Mouse (Mus musculus) midbrain, embryonic 11.5 days (tissue): ENCODE data around the gene Nfil3. TPM values are rescaled to one million over a fixed set of nuclear protein-coding genes. Genes with fewer than 3 reads are reported as not detected.

Experiments used
- ATAC-seq: fragments of 200-750 bp; cut with Nextera tagmentation; 2 replicates; pipeline ENCODE4 v1.8.0; 2017; ENCODE audit warnings: moderate TSS enrichment, moderate library complexity; ENCODE audit not compliant: low FRiP score
- DNase-seq: peaks from one replicate; pipeline ENCODE4 v3.0.0; 2015; ENCODE audit warnings: low spot score; ENCODE audit errors: missing footprints
- H3K27ac ChIP-seq: fragments of 300-500 bp; sonication (generic); 2 replicates; pipeline ENCODE4 v1.5.1; 2014; ENCODE audit warnings: low read depth, low read length
- H3K27me3 ChIP-seq: fragments of 300-500 bp; sonication (generic); 2 replicates; pipeline ENCODE4 v1.6.1; 2014; ENCODE audit warnings: mild to moderate bottlenecking, low read length, moderate library complexity, mixed read lengths; ENCODE audit not compliant: control insufficient read depth, insufficient read depth
- H3K36me3 ChIP-seq: fragments of 300-500 bp; sonication (generic); 2 replicates; pipeline ENCODE4 v1.6.1; 2014; ENCODE audit warnings: mild to moderate bottlenecking, low read length, moderate library complexity, mixed read lengths; ENCODE audit not compliant: control insufficient read depth, insufficient read depth
- H3K4me1 ChIP-seq: fragments of 300-500 bp; sonication (generic); 2 replicates; pipeline ENCODE4 v1.6.1; 2014; ENCODE audit warnings: low read length; ENCODE audit not compliant: control insufficient read depth, insufficient read depth
- H3K4me2 ChIP-seq: fragments of 300-500 bp; sonication (generic); 2 replicates; pipeline ENCODE4 v1.6.1; 2014; ENCODE audit warnings: mild to moderate bottlenecking, moderate library complexity
- H3K4me3 ChIP-seq: fragments of 300-500 bp; sonication (generic); 2 replicates; pipeline ENCODE4 v1.5.1; 2014; ENCODE audit warnings: low read depth, low read length
- H3K9ac ChIP-seq: fragments of 300-500 bp; sonication (generic); 2 replicates; pipeline ENCODE4 v1.6.1; 2014; ENCODE audit warnings: low read length
- H3K9me3 ChIP-seq: fragments of 300-500 bp; sonication (generic); 2 replicates; pipeline ENCODE4 v1.6.1; 2016; ENCODE audit warnings: low read length; ENCODE audit not compliant: control insufficient read depth
- WGBS: fragments of 180-500 bp; shearing (Covaris S2); extraction: QIAGEN DNeasy Blood & Tissue Kit; methylation state at CpG from one replicate; pipeline ENCODE4 v1.1.7; 2014; 5-methylcytosine and 5-hydroxymethylcytosine counted together
- polyA plus RNA-seq: library from polyadenylated mRNA; unstranded; fragments of >200 nt; fragmentation: Nextera tagmentation; extraction: Ambion mirVana; gene quantifications from 2 replicates; pipeline ENCODE4 v1.2.1, GENCODE M21; 2014

The Nfil3 gene
- polyA plus RNA-seq, 1 experiment from 2014 or later: 19.3 TPM

DNA sequence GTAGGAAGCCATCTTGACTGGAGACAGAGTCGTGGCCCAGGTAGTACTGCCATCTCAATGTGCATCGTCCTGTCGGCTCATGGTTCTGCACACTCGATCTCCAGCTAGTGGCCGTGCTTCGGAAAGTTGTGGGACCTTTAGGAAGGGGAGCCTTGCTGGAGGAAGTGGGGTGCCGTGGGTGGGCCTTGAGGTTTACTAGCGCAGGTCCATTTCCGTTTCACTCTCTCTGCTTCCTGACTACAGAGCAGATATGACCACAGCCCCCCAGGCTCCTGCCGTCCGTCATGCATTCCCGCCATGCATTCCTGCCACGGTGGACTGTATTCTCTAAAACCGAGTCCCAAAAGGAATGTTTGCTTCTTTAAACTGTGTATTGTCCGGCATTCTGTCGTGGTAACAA, 8.1 kb upstream of the Nfil3 start:
- Histone ChIP-seq H3K36me3 (no peaks in the 10 kb centered on the region), H3K4me1 (no peaks in the 10 kb centered on the region), H3K27me3 (no peaks in the 10 kb centered on the region), H3K4me2 (no peak overlapping the region), H3K4me3 (no peak overlapping the region), H3K27ac (no peak overlapping the region), H3K9me3 (no peaks in the 10 kb centered on the region; the same call in 1 of the 2 replicates), H3K9ac (no peak overlapping the region)
- DNase-seq (no peak), ATAC-seq (no peak)
- 86% methylated on average over 16 of the region's 16 CpGs for WGBS

DNA sequence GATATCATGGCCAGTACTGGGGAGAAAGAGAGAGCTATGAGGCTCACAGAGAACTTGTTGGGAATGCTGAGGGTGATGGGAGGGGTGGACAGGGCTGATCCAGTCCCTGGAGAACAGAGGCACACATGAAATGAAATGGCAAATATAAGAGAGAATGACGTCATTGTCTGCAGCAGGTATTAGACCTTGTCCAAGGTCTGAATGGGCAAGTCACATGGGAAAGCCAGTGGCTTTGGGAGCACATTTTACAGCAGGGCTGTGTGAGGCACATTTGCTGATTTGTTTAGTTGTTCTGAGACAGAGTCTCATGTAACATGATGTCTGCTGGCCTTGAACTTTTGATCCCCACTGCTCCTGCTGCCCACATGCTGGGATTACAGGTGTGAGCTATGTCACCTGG, 7.0 kb upstream of the Nfil3 start:
- no peak overlapping the region for H3K27ac ChIP-seq
- no peaks in the 10 kb centered on the region for H3K27me3 ChIP-seq
- no peaks in the 10 kb centered on the region for H3K36me3 ChIP-seq
- H3K4me3 ChIP-seq: no peak overlapping the region
- no peak overlapping the region for H3K4me2 ChIP-seq
- DNase-seq (no peak), ATAC-seq (no peak)
- H3K4me1 ChIP-seq: no peaks in the 10 kb centered on the region
- H3K9ac ChIP-seq: no peak overlapping the region
- 78% methylated on average over 1 of the region's 1 CpGs for WGBS
- no peaks in the 10 kb centered on the region for H3K9me3 ChIP-seq

DNA sequence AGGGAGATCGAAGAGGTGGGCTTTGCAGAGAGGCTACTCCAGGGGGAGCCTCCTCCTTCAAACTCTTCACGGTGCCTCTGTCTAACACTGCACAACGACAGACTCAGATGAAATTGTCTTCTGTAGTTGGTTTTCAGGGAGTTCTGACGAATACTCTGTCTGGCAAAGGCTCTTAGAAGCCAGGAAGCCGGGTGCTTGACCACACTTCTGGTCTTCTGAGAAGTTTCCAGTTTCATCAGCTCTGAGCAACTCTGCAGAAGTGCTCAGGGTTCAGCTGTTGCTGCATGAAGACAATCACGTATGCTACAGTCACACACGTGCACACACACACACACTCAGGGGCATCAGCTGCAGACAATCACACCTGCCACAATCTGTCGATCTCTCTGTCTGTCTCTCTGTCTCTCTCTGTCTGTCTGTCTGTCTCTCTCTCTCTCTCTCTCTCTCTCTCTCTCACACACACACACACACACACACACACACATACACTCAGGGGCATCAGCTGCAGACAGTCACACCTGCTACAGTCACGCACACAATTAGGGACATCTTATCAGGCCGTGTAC, 5.4 kb upstream of the Nfil3 start:
- ATAC-seq: no peak
- Histone ChIP-seq H3K4me3 (no peak overlapping the region), H3K27me3 (peaks cover 8% of the 10 kb centered on the region), H3K36me3 (no peaks in the 10 kb centered on the region), H3K27ac (no peak overlapping the region), H3K4me1 (0 out of 2 replicates have a peak, but pooled peaks cover 2% of the 10 kb centered on the region), H3K4me2 (no peak overlapping the region), H3K9ac (no peak overlapping the region), H3K9me3 (no peaks in the 10 kb centered on the region)
- no peak for DNase-seq
- WGBS: 79% methylated on average over 10 of the region's 10 CpGs

DNA sequence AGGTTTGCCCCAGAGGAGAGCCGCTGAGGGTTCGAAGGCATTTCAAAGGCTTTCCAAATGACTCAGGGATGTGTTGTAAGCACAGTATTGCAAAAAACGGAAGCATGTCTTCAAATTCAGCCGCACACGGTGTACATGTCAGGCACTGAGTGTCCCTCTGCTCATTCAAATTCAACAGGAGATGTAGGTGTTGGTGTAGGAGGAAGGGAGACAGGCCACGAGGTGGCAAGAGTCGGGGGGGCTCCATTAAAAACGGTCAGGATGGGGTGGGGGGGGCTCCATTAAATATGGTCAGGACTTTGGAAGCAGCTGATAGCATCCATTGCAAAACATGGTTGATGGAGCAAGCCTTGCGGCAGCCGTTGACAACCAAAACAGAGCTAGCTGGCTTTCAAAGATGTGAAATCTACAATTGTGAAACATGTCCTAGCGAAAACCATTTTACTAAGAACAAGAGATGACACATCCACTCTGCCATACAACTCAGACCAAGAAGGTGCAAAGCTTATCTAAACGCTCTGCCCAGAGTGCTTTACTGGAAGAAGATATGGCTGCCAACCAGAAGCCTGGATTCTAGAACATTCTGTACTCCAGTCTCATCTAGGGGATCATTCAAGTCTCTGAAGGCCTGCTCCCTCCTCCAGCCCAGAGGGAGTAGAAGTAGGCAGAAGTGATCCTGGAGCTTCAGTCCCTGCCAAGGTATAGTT, 4.8 kb upstream of the Nfil3 start:
- no peak for DNase-seq
- H3K4me3 ChIP-seq: no peak overlapping the region
- H3K27me3 ChIP-seq: peaks cover 9% of the 10 kb centered on the region
- no peak overlapping the region for H3K27ac ChIP-seq
- no peak for ATAC-seq
- H3K9ac ChIP-seq: no peak overlapping the region
- 0 out of 2 replicates have a peak, but pooled peaks cover 2% of the 10 kb centered on the region for H3K4me1 ChIP-seq
- WGBS: 87% methylated on average over 12 of the region's 12 CpGs
- no peak overlapping the region for H3K4me2 ChIP-seq
- H3K9me3 ChIP-seq: no peaks in the 10 kb centered on the region
- no peaks in the 10 kb centered on the region for H3K36me3 ChIP-seq

DNA sequence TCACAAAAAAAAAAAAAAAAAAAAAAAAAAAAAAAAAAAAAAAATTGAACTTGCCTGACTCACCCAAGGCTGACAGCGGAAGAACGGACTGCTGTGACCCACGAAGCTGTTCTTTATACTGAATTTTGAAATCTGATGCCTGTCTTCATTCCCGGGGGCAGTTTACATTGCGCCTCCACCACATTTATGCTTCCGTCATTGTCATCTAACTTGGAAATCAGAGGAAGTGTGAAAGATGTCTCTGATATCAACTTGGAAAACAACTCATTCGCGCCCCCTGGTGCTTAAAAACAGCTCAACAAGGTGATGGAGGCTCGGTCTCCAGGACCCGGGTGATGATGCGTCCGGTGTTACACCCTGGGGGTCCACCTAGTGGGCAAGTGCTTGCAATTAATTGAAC, 1.8 kb upstream of the Nfil3 start:
- Histone ChIP-seq H3K9ac (no peak overlapping the region), H3K4me3 (no peak overlapping the region), H3K36me3 (no peaks in the 10 kb centered on the region), H3K27me3 (peaks cover 10% of the 10 kb centered on the region), H3K27ac (no peak overlapping the region), H3K4me1 (peaks cover 15% of the 10 kb centered on the region), H3K4me2 (peak overlapping the region; percentile 31; the same call in 1 of the 2 replicates), H3K9me3 (no peaks in the 10 kb centered on the region)
- DNase-seq (peak; percentile 99), ATAC-seq (no peak)
- 1% methylated on average over 12 of the region's 12 CpGs for WGBS

DNA sequence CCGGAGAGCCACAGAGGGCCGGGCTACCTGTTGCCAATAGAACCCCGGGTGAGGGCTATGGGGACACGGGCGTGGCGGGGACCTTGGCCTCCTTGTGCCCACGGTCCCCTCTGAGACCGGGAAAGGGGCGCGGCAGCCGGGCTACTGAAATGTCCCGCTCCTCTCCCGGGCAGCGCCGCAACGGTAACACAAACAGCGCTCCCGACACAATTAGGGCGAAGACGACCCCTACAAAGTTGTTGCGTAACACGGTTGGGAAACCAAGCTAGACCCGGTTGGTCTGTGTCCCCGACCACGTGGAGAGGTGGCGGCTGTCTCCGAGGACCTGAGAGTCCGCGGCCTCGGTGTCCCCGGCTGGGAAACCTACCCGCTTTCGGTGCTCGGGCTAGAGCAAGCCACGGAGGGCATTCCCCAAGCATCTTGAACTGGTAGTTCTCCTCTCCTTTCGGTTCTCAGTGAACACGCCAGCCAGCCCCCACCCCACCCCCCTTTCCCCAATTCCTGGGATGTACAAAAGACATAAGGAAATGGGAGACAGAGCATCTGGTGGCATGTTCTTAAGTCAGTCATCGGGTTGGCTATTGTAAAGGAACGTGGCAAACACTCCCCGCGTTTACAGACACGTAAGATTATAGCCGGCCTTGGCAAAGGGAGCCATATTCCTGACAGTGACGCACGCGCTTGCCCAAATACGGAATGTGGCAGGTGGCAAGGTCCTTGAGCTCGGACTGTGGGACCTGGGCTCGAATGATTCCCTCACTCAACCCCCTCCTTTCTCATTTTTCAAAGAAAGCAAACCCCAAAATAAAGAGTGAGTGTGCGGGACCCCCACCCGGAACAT, 788 bp upstream of the Nfil3 start:
- 1% methylated on average over 51 of the region's 51 CpGs for WGBS
- H3K9ac ChIP-seq: peak overlapping the region; percentile 87
- H3K27me3 ChIP-seq: peaks cover 17% of the 10 kb centered on the region
- ATAC-seq: peak; percentile 34
- no peaks in the 10 kb centered on the region for H3K9me3 ChIP-seq
- H3K36me3 ChIP-seq: no peaks in the 10 kb centered on the region
- peak overlapping the region; percentile 91 for H3K4me3 ChIP-seq
- H3K4me2 ChIP-seq: peak overlapping the region; percentile 99
- H3K4me1 ChIP-seq: peaks cover 18% of the 10 kb centered on the region
- DNase-seq: peak; percentile 97
- no peak overlapping the region for H3K27ac ChIP-seq

DNA sequence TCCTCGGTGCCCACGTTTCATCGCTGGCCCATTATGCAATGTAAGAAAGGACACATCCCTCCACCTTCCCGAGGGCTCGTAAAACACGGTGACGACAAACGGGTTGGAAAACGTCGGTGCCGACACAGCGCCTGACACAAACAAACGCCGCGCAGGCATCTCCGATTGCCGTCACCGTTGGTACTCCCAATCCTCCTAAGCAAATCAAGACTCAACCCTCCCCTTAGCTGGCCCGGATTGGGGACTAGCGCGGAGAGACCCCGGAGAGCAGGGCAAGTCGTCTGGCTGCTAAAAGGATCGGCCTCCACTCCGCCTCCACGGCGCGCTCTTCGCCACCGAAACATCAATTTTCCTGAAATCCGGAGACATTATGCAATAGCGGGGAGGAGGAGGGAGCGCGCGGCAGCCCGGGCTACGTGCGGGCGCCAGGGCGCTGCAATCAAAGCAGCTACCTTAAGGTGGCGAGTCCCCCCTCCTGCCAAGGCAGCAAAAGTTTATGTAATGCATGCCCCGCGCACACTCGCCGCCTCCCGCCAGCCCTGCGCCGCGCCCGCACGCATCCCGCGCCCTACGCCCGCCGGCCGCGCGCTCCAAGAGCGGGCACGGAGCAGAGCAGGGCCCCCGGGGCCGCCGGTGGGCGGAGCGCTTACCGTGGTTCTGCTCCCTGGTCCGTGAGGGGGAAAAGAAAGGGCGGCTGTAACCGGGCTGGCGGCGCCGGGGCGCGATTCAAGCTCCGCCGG, 492 bp downstream of the Nfil3 start:
- under 1% methylated on average over 76 of the region's 77 CpGs for WGBS
- peaks cover 19% of the 10 kb centered on the region for H3K4me1 ChIP-seq
- peak; percentile 74 for ATAC-seq

DNA sequence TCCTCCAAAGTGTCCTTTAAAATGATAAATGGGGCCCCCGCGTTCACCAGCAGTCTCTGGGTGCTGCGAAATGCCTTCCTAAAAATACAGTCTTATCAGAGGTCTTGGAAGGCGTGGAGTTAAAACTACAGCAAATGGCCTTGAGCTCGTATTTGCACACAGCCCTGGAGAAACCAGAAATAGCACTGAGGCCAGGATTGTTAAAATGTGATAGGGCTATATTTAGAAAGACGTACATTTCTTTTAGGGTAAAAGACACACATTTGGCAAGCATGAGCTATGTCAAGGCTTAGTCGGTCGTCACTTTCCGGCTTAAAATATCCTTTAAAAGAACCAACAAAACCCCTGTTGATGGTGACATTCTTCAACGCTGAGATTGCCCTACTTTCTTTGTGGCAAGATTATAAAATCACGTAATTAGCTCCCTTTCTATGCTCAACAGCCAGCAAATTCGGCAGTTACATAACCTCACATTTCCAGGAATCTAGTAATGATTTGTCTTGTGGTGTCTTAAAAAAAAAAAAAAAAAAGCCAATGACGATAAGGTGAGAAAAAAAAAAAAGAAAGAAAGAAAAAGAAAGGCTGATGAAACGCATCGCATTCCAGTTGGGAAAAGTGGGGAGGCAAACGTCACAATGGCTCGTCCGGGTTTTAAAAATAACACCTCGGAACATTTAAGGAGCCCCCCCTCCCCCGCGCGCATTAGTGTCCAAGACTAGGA, 1.4 kb downstream of the Nfil3 start:
- 1% methylated on average over 22 of the region's 22 CpGs for whole genome bisulfite sequencing
- ATAC-seq: no peak

More for the DNA sequence above, 492 bp downstream of the Nfil3 start:
- Histone ChIP-seq H3K9me3 (no peaks in the 10 kb centered on the region), H3K36me3 (no peaks in the 10 kb centered on the region), H3K4me3 (peak overlapping the region; percentile 91), H3K4me2 (peak overlapping the region; percentile 99), H3K9ac (peak overlapping the region; percentile 87), H3K27ac (peak overlapping the region; percentile 76), H3K27me3 (peaks cover 18% of the 10 kb centered on the region)
- peak; percentile 97 for DNase-seq

More for the DNA sequence above, 1.4 kb downstream of the Nfil3 start:
- Histone ChIP-seq H3K36me3 (no peaks in the 10 kb centered on the region), H3K9me3 (no peaks in the 10 kb centered on the region), H3K4me2 (peak overlapping the region; percentile 99), H3K4me3 (peak overlapping the region; percentile 91), H3K4me1 (peaks cover 19% of the 10 kb centered on the region), H3K9ac (peak overlapping the region; percentile 87), H3K27ac (peak overlapping the region; percentile 76; the same call in 1 of the 2 replicates), H3K27me3 (peaks cover 18% of the 10 kb centered on the region)
- DNase-seq: peak; percentile 94
